ENCODE assay signal across 8 mouse cellular contexts in genomic region chr9:49975938-49976671, GRCm38 (mm10).
DNase-seq lines count a peak whose midpoint lies in the region; ATAC-seq and TF ChIP-seq lines count a peak whose summit lies in the region.
"Had no signal": no experiment of that assay in that cellular context is flagged by ENCODE, and none has a peak within 500 bp of the region (broad histone marks: within the 10 kb centered on the region; RNA-seq: fewer than 3 reads in every experiment).

No protein-coding gene starts in this region.

- peak overlapping the region; percentile 16; the same call in 1 of the 2 replicates for H3K27ac ChIP-seq in intestine, postnatal 0 days (ENCODE audit: low read depth, low read length)
- H3K27ac ChIP-seq: midbrain, embryonic 12.5 days had no signal

- 42% methylated on average over 11 of the region's 11 CpGs for WGBS in intestine, postnatal 0 days

- H3K9me3 ChIP-seq in intestine, postnatal 0 days (ENCODE audit: control insufficient read depth), result no peaks in the 10 kb centered on the region
- H3K9me3 ChIP-seq: midbrain, embryonic 12.5 days had no signal

- no peaks in the 10 kb centered on the region for H3K4me1 ChIP-seq in intestine, postnatal 0 days (replicated peaks; ENCODE audit: control insufficient read depth, insufficient read depth, low read length)

- peak overlapping the region; percentile 24; the same call in 1 of the 2 replicates for H3K4me2 ChIP-seq in intestine, postnatal 0 days (replicated peaks; ENCODE audit: low read depth)
- H3K4me2 ChIP-seq: midbrain, embryonic 12.5 days had no signal

- DNase-seq in adrenal gland, adult 2 months, result peak; percentile 74
- peak; percentile 78 for DNase-seq in cerebellum, adult 9-10 months
- peak; percentile 64 for DNase-seq in gonadal fat pad, adult 2 months (ENCODE audit: low read depth)
- peak; percentile 70 to 74 for DNase-seq in left cerebral cortex, postnatal 14 days (ENCODE audit: low spot score in 2 of 2)
- peak; percentile 65 for DNase-seq in ovary, adult 18-20 months (ENCODE audit: low spot score)
- no peak for DNase-seq in spleen, postnatal 4 days (ENCODE audit: low spot score in 2 of 2)

- no peaks in the 10 kb centered on the region for H3K36me3 ChIP-seq in intestine, postnatal 0 days (ENCODE audit: control insufficient read depth, insufficient read depth)
- H3K36me3 ChIP-seq: midbrain, embryonic 12.5 days had no signal

- intact Hi-C loops in left cerebral cortex, postnatal 14 days (cut with DNase I), result no loop called here

- TF ChIP-seq CTCF in intestine, postnatal 0 days (IDR thresholded peaks at IDR 0.05; ENCODE audit: low read depth), result no peak

- H3K9ac ChIP-seq in intestine, postnatal 0 days (ENCODE audit: low read depth, low read length), result no peak overlapping the region
- H3K9ac ChIP-seq: midbrain, embryonic 12.5 days had no signal

- H3K4me3 ChIP-seq in intestine, postnatal 0 days (ENCODE audit: low read depth, low read length), result no peak overlapping the region
- H3K4me3 ChIP-seq: midbrain, embryonic 12.5 days had no signal

- ATAC-seq in intestine, postnatal 0 days, result 0 out of 2 replicates have a peak, but pooled peaks have one; percentile 10

- no peaks in the 10 kb centered on the region for H3K27me3 ChIP-seq in intestine, postnatal 0 days (replicated peaks; ENCODE audit: control insufficient read depth, insufficient read depth, low read length)
- H3K27me3 ChIP-seq: midbrain, embryonic 12.5 days had no signal

Comparison
In these comparisons a context has a peak if more than half of its experiments do, and no peak if none do; other contexts are left out.
1. DNase-seq: peak in adrenal gland, adult 2 months (single experiment), cerebellum, adult 9-10 months (single experiment), gonadal fat pad, adult 2 months (single experiment), left cerebral cortex, postnatal 14 days (2 of 2) and ovary, adult 18-20 months (single experiment); none in spleen, postnatal 4 days (0 of 2).